Mouse (Mus musculus) intestine, embryonic 16.5 days (tissue): ENCODE measurements around the gene Kmt2d. TPM values are rescaled to one million over a fixed set of nuclear protein-coding genes. Genes with fewer than 3 reads are reported as not detected.
"Not testable (repeated sequence)": the region's sequence is repeated elsewhere in the genome, so short reads cannot be mapped to it uniquely, and the experiment has no call there.

Experiments used
- ATAC-seq: fragments of 200-750 bp; cut with Nextera tagmentation; 2 replicates; pipeline ENCODE4 v1.8.0; 2017; ENCODE audit warnings: moderate TSS enrichment, moderate library complexity
- H3K27ac ChIP-seq: fragments of 300-500 bp; sonication (generic); 2 replicates; pipeline ENCODE4 v1.5.1; 2014; ENCODE audit warnings: mild to moderate bottlenecking, low read length
- H3K27me3 ChIP-seq: fragments of 300-500 bp; sonication (generic); replicated peaks from 2 replicates; pipeline ENCODE4 v1.6.1; 2014; ENCODE audit warnings: low read length, control low read depth, mixed read lengths; ENCODE audit not compliant: control insufficient read depth, insufficient read depth
- H3K36me3 ChIP-seq: fragments of 300-500 bp; sonication (generic); 2 replicates; pipeline ENCODE4 v1.6.1; 2014; ENCODE audit warnings: low read length, control low read depth; ENCODE audit not compliant: control insufficient read depth, insufficient read depth
- H3K4me1 ChIP-seq: fragments of 300-500 bp; sonication (generic); 2 replicates; pipeline ENCODE4 v1.6.1; 2014; ENCODE audit warnings: low read length, control low read depth, mixed read lengths; ENCODE audit not compliant: control insufficient read depth, insufficient read depth
- H3K4me2 ChIP-seq: fragments of 300-500 bp; sonication (generic); 2 replicates; pipeline ENCODE4 v1.6.1; 2014; ENCODE audit warnings: low read depth, low read length, control low read depth
- H3K4me3 ChIP-seq: fragments of 300-500 bp; sonication (generic); 2 replicates; pipeline ENCODE4 v1.5.1; 2014; ENCODE audit warnings: mild to moderate bottlenecking, low read length
- H3K9ac ChIP-seq: fragments of 300-500 bp; sonication (generic); 2 replicates; pipeline ENCODE4 v1.6.1; 2014; ENCODE audit warnings: low read depth, low read length
- H3K9me3 ChIP-seq: fragments of 300-500 bp; sonication (generic); 2 replicates; pipeline ENCODE4 v1.6.1; 2016; ENCODE audit warnings: low read length, control low read depth; ENCODE audit not compliant: control insufficient read depth
- WGBS: fragments of 180-500 bp; shearing (Covaris S2); extraction: QIAGEN DNeasy Blood & Tissue Kit; methylation state at CpG from one replicate; pipeline ENCODE4 v1.1.7; 2014; 5-methylcytosine and 5-hydroxymethylcytosine counted together
- polyA plus RNA-seq: library from polyadenylated mRNA; unstranded; fragments of >200 nt; fragmentation: Nextera tagmentation; extraction: Ambion mirVana; gene quantifications from 2 replicates; pipeline ENCODE4 v1.2.1, GENCODE M21; 2015

Gene Kmt2d
- polyA plus RNA-seq, 1 experiment from 2014 or later = 7.7 TPM

- Histone ChIP-seq H3K36me3 (peaks cover 13% of the 10 kb centered on the region; the same call in 1 of the 2 replicates), H3K27ac (no peak overlapping the region), H3K4me3 (no peak overlapping the region), H3K9me3 (no peaks in the 10 kb centered on the region), H3K27me3 (no peaks in the 10 kb centered on the region), H3K9ac (no peak overlapping the region), H3K4me1 (no peaks in the 10 kb centered on the region), H3K4me2 (no peak overlapping the region)
- ATAC-seq = no peak
- whole genome bisulfite sequencing = 69% methylated on average over 3 of the region's 3 CpGs
Observed at GRCm38 (mm10) chr15:98823434-98823833, 47.6 kb downstream of the Kmt2d start.

- H3K4me1 ChIP-seq = no peaks in the 10 kb centered on the region
- H3K36me3 ChIP-seq = peaks cover 13% of the 10 kb centered on the region
- no peak for ATAC-seq
- 86% methylated on average over 5 of the region's 5 CpGs for WGBS
- H3K27ac ChIP-seq = no peak overlapping the region
- no peaks in the 10 kb centered on the region for H3K9me3 ChIP-seq
- H3K4me2 ChIP-seq = no peak overlapping the region
- H3K9ac ChIP-seq = no peak overlapping the region
- H3K27me3 ChIP-seq = no peaks in the 10 kb centered on the region
- H3K4me3 ChIP-seq = no peak overlapping the region
Observed at GRCm38 (mm10) chr15:98822147-98822546, 48.9 kb downstream of the Kmt2d start.

- H3K9ac ChIP-seq = no peak overlapping the region
- H3K4me1 ChIP-seq = no peaks in the 10 kb centered on the region
- H3K4me3 ChIP-seq = no peak overlapping the region
- 43% methylated on average over 10 of the region's 10 CpGs for whole genome bisulfite sequencing
- H3K27me3 ChIP-seq = no peaks in the 10 kb centered on the region
- no peaks in the 10 kb centered on the region for H3K9me3 ChIP-seq
- no peak for ATAC-seq
- H3K36me3 ChIP-seq = peaks cover 13% of the 10 kb centered on the region
- H3K4me2 ChIP-seq = no peak overlapping the region
- no peak overlapping the region for H3K27ac ChIP-seq
Observed at GRCm38 (mm10) chr15:98821403-98821802, 49.6 kb downstream of the Kmt2d start.

GRCm38 (mm10) chr15:98820937-98821336, 50.1 kb downstream of the Kmt2d start:
- H3K9me3 ChIP-seq = no peaks in the 10 kb centered on the region
- no peaks in the 10 kb centered on the region for H3K4me1 ChIP-seq
- H3K27me3 ChIP-seq = no peaks in the 10 kb centered on the region
- WGBS = 82% methylated on average over 4 of the region's 4 CpGs
- no peak overlapping the region for H3K9ac ChIP-seq
- H3K4me2 ChIP-seq = no peak overlapping the region
- no peak overlapping the region for H3K27ac ChIP-seq
- H3K36me3 ChIP-seq = peaks cover 13% of the 10 kb centered on the region
- H3K4me3 ChIP-seq = no peak overlapping the region
- ATAC-seq = no peak

- Histone ChIP-seq H3K9ac (no peak overlapping the region), H3K4me3 (no peak overlapping the region), H3K36me3 (peaks cover 12% of the 10 kb centered on the region), H3K4me2 (no peak overlapping the region), H3K9me3 (no peaks in the 10 kb centered on the region), H3K4me1 (no peaks in the 10 kb centered on the region), H3K27me3 (no peaks in the 10 kb centered on the region), H3K27ac (no peak overlapping the region)
- WGBS = 95% methylated on average over 7 of the region's 7 CpGs
- no peak for ATAC-seq
Observed at GRCm38 (mm10) chr15:98818171-98818570, 52.8 kb downstream of the Kmt2d start.

- WGBS = 89% methylated on average over 20 of the region's 20 CpGs
- H3K4me3 ChIP-seq = no peak overlapping the region
- peaks cover 21% of the 10 kb centered on the region for H3K27me3 ChIP-seq
- peaks cover 13% of the 10 kb centered on the region for H3K36me3 ChIP-seq
- peaks cover 8% of the 10 kb centered on the region for H3K4me1 ChIP-seq
- H3K27ac ChIP-seq = no peak overlapping the region
- no peak overlapping the region for H3K9ac ChIP-seq
- no peak for ATAC-seq
- no peaks in the 10 kb centered on the region for H3K9me3 ChIP-seq
- no peak overlapping the region for H3K4me2 ChIP-seq
Observed at GRCm38 (mm10) chr15:98812741-98813424, 58.1 kb downstream of the Kmt2d start.

GRCm38 (mm10) chr15:98810212-98810611, 60.8 kb downstream of the Kmt2d start:
- H3K27ac ChIP-seq, H3K4me3 ChIP-seq, H3K4me2 ChIP-seq, H3K36me3 ChIP-seq, ATAC-seq, H3K9me3 ChIP-seq, H3K9ac ChIP-seq: not testable (repeated sequence)
- peaks cover 48% of the 10 kb centered on the region for H3K27me3 ChIP-seq
- H3K4me1 ChIP-seq = peaks cover 27% of the 10 kb centered on the region
- WGBS = 80% methylated on average over 6 of the region's 6 CpGs

- 53% methylated on average over 3 of the region's 3 CpGs for WGBS
- Histone ChIP-seq H3K9me3 (no peaks in the 10 kb centered on the region), H3K9ac (no peak within 1 kb of the TSS), H3K36me3 (peaks cover 7% of the 10 kb centered on the region), H3K4me3 (peak within 1 kb of the TSS; percentile 45), H3K27ac (no peak within 1 kb of the TSS), H3K4me2 (no peak within 1 kb of the TSS), H3K27me3 (peaks cover 55% of the 10 kb centered on the region), H3K4me1 (peaks cover 27% of the 10 kb centered on the region)
- no peak for ATAC-seq
Observed at GRCm38 (mm10) chr15:98809390-98809789, 61.6 kb downstream of the Kmt2d start, which contains the start of gene Ddn. Gene Ddn, minus strand, starts transcription at chr15:98809490.

GRCm38 (mm10) chr15:98808651-98809134, 62.3 kb downstream of the Kmt2d start:
- peaks cover 59% of the 10 kb centered on the region for H3K27me3 ChIP-seq
- H3K4me3 ChIP-seq = no peak overlapping the region
- H3K9ac ChIP-seq = no peak overlapping the region
- no peak overlapping the region for H3K27ac ChIP-seq
- H3K4me2 ChIP-seq = no peak overlapping the region
- 14% methylated on average over 6 of the region's 6 CpGs for WGBS
- no peak for ATAC-seq
- peaks cover 30% of the 10 kb centered on the region for H3K4me1 ChIP-seq
- H3K36me3 ChIP-seq = peaks cover 7% of the 10 kb centered on the region
- H3K9me3 ChIP-seq = no peaks in the 10 kb centered on the region
